Mouse (Mus musculus) B cell, adult 62 days (primary cell): ENCODE measurements around the gene Nmnat1. TPM values are rescaled to one million over a fixed set of nuclear protein-coding genes. Genes with fewer than 3 reads are reported as not detected.

Source experiments
- total RNA-seq: library from RNA; stranded (reverse); gene quantifications from 4 replicates; pipeline ENCODE4 v1.2.4, GENCODE M21; 2023

Nmnat1 gene
- 5.8 to 6.8 TPM (median 6.2 TPM) in 4 replicates for total RNA-seq

DNA sequence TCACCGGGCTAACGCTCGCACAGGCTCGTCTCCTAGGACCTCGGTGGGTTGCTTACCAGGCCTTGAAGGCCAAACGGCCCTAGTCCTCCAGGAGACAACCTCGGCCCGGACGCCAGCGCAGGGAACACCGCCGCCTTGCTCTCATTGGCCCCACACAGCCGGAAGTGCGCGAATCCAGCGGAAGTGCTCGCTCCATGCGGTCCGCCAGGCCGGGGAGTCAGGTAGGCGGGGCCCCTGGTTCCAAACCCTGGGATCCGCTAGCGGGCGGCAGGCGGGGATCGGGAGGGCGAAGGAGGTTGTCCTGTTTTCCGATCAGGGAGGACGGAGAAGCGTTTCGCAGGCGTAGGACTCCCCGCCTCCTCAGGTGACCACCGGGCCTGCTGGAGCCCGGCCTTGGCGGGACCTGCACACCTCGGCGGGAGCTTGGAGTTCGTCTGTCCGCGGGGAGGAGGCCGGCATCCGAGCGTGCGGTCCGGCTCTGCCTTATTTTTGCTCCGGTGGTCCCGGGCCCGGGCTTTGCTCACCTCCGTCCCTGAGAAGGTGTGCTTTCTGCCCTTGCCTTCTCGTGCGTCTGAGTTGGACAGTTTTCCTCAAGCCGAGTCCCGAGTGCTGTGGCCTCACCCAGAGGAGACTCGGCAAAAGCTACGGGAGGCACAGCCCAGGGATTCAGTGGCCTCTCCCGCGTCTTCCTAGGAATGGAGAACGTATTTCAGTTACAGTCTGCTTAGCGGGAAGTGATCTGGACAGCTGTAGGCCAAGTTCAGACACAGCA is at the start of gene Nmnat1, which contains the start of gene Lzic:
Gene Nmnat1, minus strand, starts transcription at position 150 of the 772 bp plus-strand sequence.
Gene Lzic, plus strand, starts transcription at position 177 of the 772 bp plus-strand sequence.

DNA sequence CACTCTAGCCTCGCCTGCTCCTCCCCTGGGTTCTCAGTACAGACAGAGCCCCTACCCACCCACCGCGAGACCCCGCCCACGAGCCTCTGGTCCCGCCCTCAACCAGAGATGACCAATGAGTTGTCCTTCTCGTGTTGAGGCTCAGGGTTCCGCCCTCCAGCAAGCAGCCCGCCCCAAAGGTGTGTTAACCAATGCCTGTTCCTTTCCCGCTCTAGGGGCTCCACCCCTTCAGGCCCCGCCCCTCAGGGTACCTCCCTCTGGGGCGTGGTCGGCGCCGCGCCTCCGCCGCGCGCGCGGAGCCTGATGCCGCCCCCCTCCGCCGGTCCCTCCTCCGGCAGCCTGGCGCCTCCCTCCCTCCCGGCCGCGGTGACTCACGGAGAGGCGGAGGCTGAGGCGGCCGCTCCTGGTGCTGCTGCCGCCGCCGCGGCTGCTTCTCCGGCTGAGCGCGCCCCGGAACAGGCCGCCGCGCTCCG is 32.9 kb upstream of the Nmnat1 start, which contains the start of gene Ctnnbip1:
Gene Ctnnbip1, plus strand, starts transcription at position 369 of the 473 bp plus-strand sequence.

DNA sequence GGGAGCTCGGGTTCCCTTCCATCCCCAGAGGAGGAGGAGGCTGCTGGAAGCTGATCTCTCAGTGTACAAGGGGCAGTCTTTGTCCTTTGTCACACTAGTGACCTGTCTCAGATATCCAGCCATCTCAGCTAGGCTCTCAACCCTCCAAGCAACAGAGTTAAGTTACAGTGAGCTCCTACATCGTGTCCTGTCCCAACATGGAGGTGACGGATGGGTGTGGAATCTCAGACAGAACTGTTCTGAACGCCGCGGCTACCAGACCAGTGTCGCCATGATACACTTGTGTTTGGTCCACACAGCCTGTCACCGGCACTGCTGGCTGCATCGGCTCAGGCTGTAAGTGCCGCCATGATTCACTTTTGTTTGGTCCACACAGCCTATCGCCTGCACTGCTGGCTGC is 7.9 kb downstream of the Nmnat1 start, which contains the start of gene Tmem274:
Gene Tmem274, plus strand, starts transcription at position 301 of the 400 bp plus-strand sequence.

DNA sequence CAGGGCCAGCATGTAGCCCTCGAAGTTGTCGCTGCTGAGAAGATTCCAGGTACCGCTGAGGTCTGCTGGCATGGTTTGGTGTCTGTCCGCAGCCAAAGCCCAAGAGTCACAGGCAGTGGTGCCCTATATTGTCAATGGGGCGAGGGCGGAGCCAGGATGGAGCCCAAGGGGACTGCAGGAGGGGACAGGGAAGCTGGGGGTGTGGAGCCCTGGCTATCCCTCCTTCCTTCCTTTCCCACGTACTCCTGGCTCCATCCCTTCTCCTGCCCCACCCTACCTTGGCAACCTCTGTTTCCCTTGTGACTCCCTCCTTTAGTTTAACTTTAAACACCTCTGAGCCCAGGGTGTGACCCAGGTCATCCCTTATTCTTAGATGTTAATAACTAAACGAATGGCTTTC is 30.1 kb downstream of the Nmnat1 start, which contains the start of gene Rbp7:
Gene Rbp7, minus strand, starts transcription at position 100 of the 400 bp plus-strand sequence.

DNA sequence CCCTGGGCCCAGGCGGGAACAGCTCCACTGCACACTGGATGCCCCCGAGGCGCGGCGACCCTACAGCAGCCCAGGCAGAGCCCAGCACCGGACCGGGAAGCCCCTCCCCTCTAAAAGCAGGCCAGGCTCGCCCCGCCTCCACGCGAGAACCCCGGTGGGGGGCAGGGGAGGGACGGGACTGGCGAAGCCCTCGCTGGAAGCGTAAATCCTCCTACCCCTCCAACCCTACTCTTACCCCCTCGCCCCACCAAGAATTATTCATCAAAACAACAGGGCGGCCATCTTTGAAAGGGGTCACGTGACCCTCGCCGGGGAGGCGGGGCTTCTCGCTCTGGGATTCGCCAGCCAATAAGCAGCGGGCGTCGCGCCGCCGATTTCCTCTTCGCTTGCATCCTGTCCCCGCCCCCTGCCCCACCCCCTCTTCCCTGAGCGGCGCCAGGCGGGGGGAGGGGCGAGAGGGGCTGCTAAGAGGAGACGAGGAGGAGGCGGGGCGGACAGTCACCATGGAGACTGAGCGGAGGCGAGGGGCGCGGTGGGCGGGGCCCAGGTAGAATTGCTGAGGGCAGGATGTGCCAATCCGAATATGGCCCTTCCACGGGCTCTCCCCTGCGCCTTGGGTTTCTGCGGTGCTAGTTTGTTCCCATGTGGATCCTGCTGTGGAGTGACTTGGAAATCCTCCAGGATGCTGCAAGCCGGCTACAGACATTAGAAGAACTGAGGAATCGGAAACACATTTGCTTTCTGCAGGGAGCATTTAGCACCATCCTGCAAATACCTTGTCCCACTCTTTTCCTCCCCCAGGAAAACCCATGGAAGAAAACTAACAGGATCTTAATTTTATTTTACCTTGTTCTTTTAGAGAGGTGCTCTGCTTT is 58.4 kb downstream of the Nmnat1 start, which contains the start of gene Ube4b:
Gene Ube4b, minus strand, starts transcription at position 425 of the 875 bp plus-strand sequence.

Other genes with a start within 250 kb of the Nmnat1 start
- 13.2 to 16.1 TPM (median 14.5 TPM) in 4 replicates for gene Kif1b, start 177.5 kb downstream of the Nmnat1 start, total RNA-seq
- gene Ube4b, start 58.5 kb downstream of the Nmnat1 start, total RNA-seq = 73.5 to 89.4 TPM (median 79.3 TPM) in 4 replicates
- gene Rbp7, start 30.2 kb downstream of the Nmnat1 start, total RNA-seq = not detected in 4 replicates
- not detected in 4 replicates for gene Tmem274, start 7.8 kb downstream of the Nmnat1 start, total RNA-seq
- 32.9 to 33.9 TPM (median 33.1 TPM) in 4 replicates for gene Lzic, start within 50 bp of the Nmnat1 start, total RNA-seq
- gene Ctnnbip1, start 33.0 kb upstream of the Nmnat1 start, total RNA-seq = 1.3 to 2.2 TPM (median 1.7 TPM) in 4 replicates
- gene Clstn1, start 101.3 kb upstream of the Nmnat1 start, total RNA-seq = 3.2 to 4.4 TPM (median 4.0 TPM) in 4 replicates
- 225 to 236 TPM (median 230 TPM) in 4 replicates for gene Pik3cd, start 217.4 kb upstream of the Nmnat1 start, total RNA-seq